Mouse (Mus musculus): ENCODE results near the gene Arhgef33.

DNA sequence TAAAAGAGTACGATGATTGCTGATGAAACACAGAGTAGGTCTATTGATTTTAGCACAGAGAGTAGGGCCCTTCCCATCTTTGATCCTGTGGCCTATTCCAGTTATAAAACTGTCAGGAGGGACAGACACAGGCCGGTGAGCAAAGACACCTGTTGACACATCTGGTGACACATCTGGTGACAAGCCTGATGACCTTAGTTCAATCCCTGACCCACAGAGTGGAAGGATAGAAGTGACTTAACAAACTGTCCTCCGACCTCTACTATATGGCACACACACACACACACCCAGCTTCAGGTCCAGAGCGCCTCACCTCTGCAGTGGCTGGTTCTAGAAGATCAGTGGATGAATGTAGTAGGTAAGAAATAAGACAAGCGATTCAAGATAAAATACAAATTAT is 139.3 kb downstream of the Arhgef33 start:
- TF ChIP-seq TCF3 (IDR thresholded peaks at IDR 0.05; ENCODE audit: insufficient read length, low read depth) (no peak), POLR2A (IDR thresholded peaks at IDR 0.05; ENCODE audit: insufficient read length, low read depth) (no peak), MYOG (IDR thresholded peaks at IDR 0.05; ENCODE audit: control insufficient read depth in 1 of 3, insufficient read depth in 1 of 3, insufficient read length in 2 of 3, low read depth in 2 of 3) (no peak), E2F4 (IDR thresholded peaks at IDR 0.05; ENCODE audit: insufficient read depth) (no peak), USF1 (IDR thresholded peaks at IDR 0.05; ENCODE audit: low read depth) (no peak), MYOD1 (IDR thresholded peaks at IDR 0.05; ENCODE audit: control insufficient read depth in 1 of 3, insufficient read length in 2 of 3, low read depth in 2 of 3) (no peak), MAX (IDR thresholded peaks at IDR 0.05; ENCODE audit: low read depth) (no peak), TCF12 (IDR thresholded peaks at IDR 0.05; ENCODE audit: insufficient read depth, poor library complexity, severe bottlenecking) (no peak), CEBPB (IDR thresholded peaks at IDR 0.05; ENCODE audit: insufficient read depth, poor library complexity, severe bottlenecking) (no peak), REST (IDR thresholded peaks at IDR 0.05; ENCODE audit: insufficient read depth, insufficient read length) (no peak)
